Mouse (Mus musculus): ENCODE measurements at regions not wholly inside any gene's neighbourhood (a gene's known extent, or its start where the extent isn't known, plus 50 kb on each side); places are given as distances from the start of the nearest gene placed in this dataset.

DNA sequence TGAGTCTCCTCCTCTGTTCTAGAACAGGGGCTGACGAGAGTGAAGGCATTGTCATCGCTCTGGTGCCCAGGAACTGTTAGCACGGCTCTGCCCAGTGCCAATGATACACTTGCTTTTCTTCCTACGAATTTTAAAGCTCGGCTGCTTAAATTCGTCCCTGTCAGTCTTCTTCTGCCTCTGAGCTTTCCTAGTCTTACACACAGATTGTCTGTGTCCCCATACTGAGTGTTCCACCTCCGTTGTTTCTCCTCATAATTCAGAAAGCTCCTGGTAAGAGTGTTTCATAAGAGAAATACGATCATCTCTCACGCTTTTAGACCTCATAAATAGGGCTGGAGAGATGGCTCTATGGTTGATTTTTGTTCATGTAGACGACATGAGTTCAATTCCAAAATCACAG is 282.9 kb upstream of the Rnf219 start:
- no peaks in the 10 kb centered on the region for H3K36me3 ChIP-seq (ENCODE audit: control insufficient read depth, insufficient read depth, low read length, poor library complexity, severe bottlenecking)

GRCm38 (mm10) chr14:104796348-104796965 is 274.0 kb upstream of the Rnf219 start:
- peaks cover 2% of the 10 kb centered on the region for H3K4me1 ChIP-seq (ENCODE audit: control insufficient read depth, insufficient read depth, low read length)
- H3K9ac ChIP-seq (ENCODE audit: low read depth, poor library complexity, severe bottlenecking), result no peak overlapping the region
- no peak for TF ChIP-seq EP300 (IDR thresholded peaks at IDR 0.05; ENCODE audit: insufficient read depth, low read depth, low read length)
- no peak for TF ChIP-seq CTCF (IDR thresholded peaks at IDR 0.05; ENCODE audit: low read depth, low read length)
- no peak for TF ChIP-seq POLR2A (IDR thresholded peaks at IDR 0.05; ENCODE audit: insufficient read depth, low read length)
- no peak overlapping the region for H3K27ac ChIP-seq (ENCODE audit: insufficient read depth, low read length)
- H3K4me3 ChIP-seq (ENCODE audit: low read depth, low read length), result no peak overlapping the region
- H3K27me3 ChIP-seq (ENCODE audit: control insufficient read depth, insufficient read depth, low read length, poor library complexity, severe bottlenecking), result no peaks in the 10 kb centered on the region
- no peaks in the 10 kb centered on the region for H3K36me3 ChIP-seq (ENCODE audit: control insufficient read depth, insufficient read depth, low read length, poor library complexity, severe bottlenecking)
- no peaks in the 10 kb centered on the region for H3K9me3 ChIP-seq (replicated peaks; ENCODE audit: control insufficient read depth, insufficient read depth, low read length, poor library complexity, severe bottlenecking)

More for the DNA sequence above, 282.9 kb upstream of the Rnf219 start:
- Histone ChIP-seq H3K4me3 (ENCODE audit: low read depth, low read length) (no peak overlapping the region), H3K9me3 (replicated peaks; ENCODE audit: control insufficient read depth, insufficient read depth, low read length, poor library complexity, severe bottlenecking) (no peaks in the 10 kb centered on the region), H3K27ac (ENCODE audit: insufficient read depth, low read length) (no peak overlapping the region), H3K4me1 (ENCODE audit: control insufficient read depth, insufficient read depth, low read length) (no peaks in the 10 kb centered on the region), H3K27me3 (ENCODE audit: control insufficient read depth, insufficient read depth, low read length, poor library complexity, severe bottlenecking) (no peaks in the 10 kb centered on the region), H3K9ac (ENCODE audit: low read depth, poor library complexity, severe bottlenecking) (no peak overlapping the region)
- TF ChIP-seq CTCF (IDR thresholded peaks at IDR 0.05; ENCODE audit: low read depth, low read length) (no peak), EP300 (IDR thresholded peaks at IDR 0.05; ENCODE audit: insufficient read depth, low read depth, low read length) (no peak), POLR2A (IDR thresholded peaks at IDR 0.05; ENCODE audit: insufficient read depth, low read length) (no peak)

- TF ChIP-seq EP300 (IDR thresholded peaks at IDR 0.05; ENCODE audit: insufficient read depth, low read depth, low read length) (peak; percentile 61), POLR2A (IDR thresholded peaks at IDR 0.05; ENCODE audit: insufficient read depth, low read length) (no peak), CTCF (IDR thresholded peaks at IDR 0.05; ENCODE audit: low read depth, low read length) (no peak)
- no peaks in the 10 kb centered on the region for H3K36me3 ChIP-seq (ENCODE audit: control insufficient read depth, insufficient read depth, low read length, poor library complexity, severe bottlenecking)
- no peak overlapping the region for H3K9ac ChIP-seq (ENCODE audit: low read depth, poor library complexity, severe bottlenecking)
- 0 out of 2 replicates have a peak, but pooled peaks cover 2% of the 10 kb centered on the region for H3K27me3 ChIP-seq (ENCODE audit: control insufficient read depth, insufficient read depth, low read length, poor library complexity, severe bottlenecking)
- H3K4me1 ChIP-seq (ENCODE audit: control insufficient read depth, insufficient read depth, low read length), result peaks cover 3% of the 10 kb centered on the region
- no peak overlapping the region for H3K27ac ChIP-seq (ENCODE audit: insufficient read depth, low read length)
- no peaks in the 10 kb centered on the region for H3K9me3 ChIP-seq (replicated peaks; ENCODE audit: control insufficient read depth, insufficient read depth, low read length, poor library complexity, severe bottlenecking)
- no peak overlapping the region for H3K4me3 ChIP-seq (ENCODE audit: low read depth, low read length)
Measured at GRCm38 (mm10) chr14:104789346-104789745, 266.9 kb upstream of the Rnf219 start.

GRCm38 (mm10) chr14:104785066-104785465 is 262.6 kb upstream of the Rnf219 start:
- Histone ChIP-seq H3K27me3 (ENCODE audit: control insufficient read depth, insufficient read depth, low read length, poor library complexity, severe bottlenecking) (0 out of 2 replicates have a peak, but pooled peaks cover 2% of the 10 kb centered on the region), H3K4me1 (ENCODE audit: control insufficient read depth, insufficient read depth, low read length) (peaks cover 3% of the 10 kb centered on the region), H3K36me3 (ENCODE audit: control insufficient read depth, insufficient read depth, low read length, poor library complexity, severe bottlenecking) (no peaks in the 10 kb centered on the region), H3K27ac (ENCODE audit: insufficient read depth, low read length) (no peak overlapping the region), H3K4me3 (ENCODE audit: low read depth, low read length) (0 out of 2 replicates have a peak overlapping the region, but pooled peaks have one; percentile 25), H3K9ac (ENCODE audit: low read depth, poor library complexity, severe bottlenecking) (no peak overlapping the region), H3K9me3 (replicated peaks; ENCODE audit: control insufficient read depth, insufficient read depth, low read length, poor library complexity, severe bottlenecking) (no peaks in the 10 kb centered on the region)
- TF ChIP-seq POLR2A (IDR thresholded peaks at IDR 0.05; ENCODE audit: insufficient read depth, low read length), result no peak
- TF ChIP-seq EP300 (IDR thresholded peaks at IDR 0.05; ENCODE audit: insufficient read depth, low read depth, low read length), result no peak
- TF ChIP-seq CTCF (IDR thresholded peaks at IDR 0.05; ENCODE audit: low read depth, low read length), result no peak

- Histone ChIP-seq H3K36me3 (ENCODE audit: control insufficient read depth, insufficient read depth, low read length, poor library complexity, severe bottlenecking) (no peaks in the 10 kb centered on the region), H3K4me3 (ENCODE audit: low read depth, low read length) (no peak overlapping the region), H3K9me3 (replicated peaks; ENCODE audit: control insufficient read depth, insufficient read depth, low read length, poor library complexity, severe bottlenecking) (no peaks in the 10 kb centered on the region), H3K4me1 (ENCODE audit: control insufficient read depth, insufficient read depth, low read length) (no peaks in the 10 kb centered on the region), H3K27ac (ENCODE audit: insufficient read depth, low read length) (no peak overlapping the region), H3K9ac (ENCODE audit: low read depth, poor library complexity, severe bottlenecking) (no peak overlapping the region), H3K27me3 (ENCODE audit: control insufficient read depth, insufficient read depth, low read length, poor library complexity, severe bottlenecking) (no peaks in the 10 kb centered on the region)
- TF ChIP-seq POLR2A (IDR thresholded peaks at IDR 0.05; ENCODE audit: insufficient read depth, low read length), result no peak
- TF ChIP-seq EP300 (IDR thresholded peaks at IDR 0.05; ENCODE audit: insufficient read depth, low read depth, low read length), result no peak
- no peak for TF ChIP-seq CTCF (IDR thresholded peaks at IDR 0.05; ENCODE audit: low read depth, low read length)
Measured at GRCm38 (mm10) chr14:104769938-104770337, 247.5 kb upstream of the Rnf219 start.

DNA sequence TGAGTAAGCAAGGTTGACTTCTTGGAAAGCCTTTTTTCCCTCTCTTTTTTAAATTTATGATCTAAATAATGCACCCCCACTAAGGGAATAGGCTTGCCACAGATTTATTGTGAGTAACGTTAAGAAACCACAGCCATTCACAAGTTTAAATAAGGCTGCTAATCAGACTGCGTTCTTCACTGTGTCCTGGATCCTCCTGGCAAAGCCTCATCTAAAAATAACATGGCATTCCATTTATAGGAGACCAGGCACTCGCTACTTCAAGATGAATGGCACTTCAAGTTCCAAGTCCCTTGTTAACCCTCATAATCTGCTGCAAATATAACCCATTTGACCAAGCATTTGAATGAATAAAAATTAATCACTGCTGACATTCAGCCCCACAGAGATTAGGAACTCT is 211.8 kb upstream of the Rnf219 start:
- Histone ChIP-seq H3K9ac (ENCODE audit: low read depth, poor library complexity, severe bottlenecking) (no peak overlapping the region), H3K4me3 (ENCODE audit: low read depth, low read length) (no peak overlapping the region), H3K27ac (ENCODE audit: insufficient read depth, low read length) (no peak overlapping the region), H3K36me3 (ENCODE audit: control insufficient read depth, insufficient read depth, low read length, poor library complexity, severe bottlenecking) (no peaks in the 10 kb centered on the region), H3K27me3 (ENCODE audit: control insufficient read depth, insufficient read depth, low read length, poor library complexity, severe bottlenecking) (no peaks in the 10 kb centered on the region), H3K4me1 (ENCODE audit: control insufficient read depth, insufficient read depth, low read length) (no peaks in the 10 kb centered on the region), H3K9me3 (replicated peaks; ENCODE audit: control insufficient read depth, insufficient read depth, low read length, poor library complexity, severe bottlenecking) (no peaks in the 10 kb centered on the region)
- no peak for TF ChIP-seq EP300 (IDR thresholded peaks at IDR 0.05; ENCODE audit: insufficient read depth, low read depth, low read length)
- no peak for TF ChIP-seq CTCF (IDR thresholded peaks at IDR 0.05; ENCODE audit: low read depth, low read length)
